Mouse (Mus musculus) right cerebral cortex, postnatal 4 days (tissue): ENCODE data around the gene Ei24.

Source experiments
- DNase-seq: peaks from one replicate; pipeline ENCODE4 v3.0.0-alpha.2; 2022

The Ei24 gene

DNA sequence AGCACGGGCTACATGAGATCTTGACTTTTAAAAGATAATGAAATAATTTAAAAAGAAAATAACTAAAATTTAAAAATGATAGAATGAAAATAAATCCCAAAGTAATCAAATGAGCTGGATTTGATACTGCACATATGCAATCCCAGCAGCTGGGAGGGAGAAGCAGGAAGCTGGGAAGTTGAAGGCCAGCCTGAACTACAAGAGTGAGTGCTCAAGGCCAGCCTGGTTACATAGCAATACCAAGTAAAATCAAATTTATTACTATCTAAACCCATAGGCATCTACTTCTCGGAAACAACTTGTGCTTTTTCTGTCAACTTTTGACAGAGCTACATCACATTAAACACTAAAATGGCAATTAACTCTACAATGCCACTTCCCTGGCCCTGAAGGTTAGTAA, 13.3 kb downstream of the Ei24 start:
- DNase-seq, result no peak

DNA sequence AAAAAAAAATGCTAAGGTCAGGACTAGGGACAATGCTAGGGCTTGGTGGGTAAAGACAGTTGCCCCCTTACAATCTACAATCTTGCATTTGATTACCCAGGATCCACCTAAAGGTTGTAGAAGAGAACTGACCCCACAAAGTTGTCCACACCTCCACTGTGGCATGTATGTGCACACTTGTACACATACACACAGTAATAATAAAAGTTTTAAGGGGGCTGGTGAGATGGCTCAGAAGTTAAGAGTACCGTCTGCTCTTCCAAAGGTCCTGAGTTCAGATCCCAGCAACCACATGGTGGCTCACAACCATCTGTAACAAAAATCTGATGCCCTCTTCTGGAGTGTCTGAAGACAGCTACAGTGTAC, 28.2 kb downstream of the Ei24 start:
- no peak for DNase-seq

DNA sequence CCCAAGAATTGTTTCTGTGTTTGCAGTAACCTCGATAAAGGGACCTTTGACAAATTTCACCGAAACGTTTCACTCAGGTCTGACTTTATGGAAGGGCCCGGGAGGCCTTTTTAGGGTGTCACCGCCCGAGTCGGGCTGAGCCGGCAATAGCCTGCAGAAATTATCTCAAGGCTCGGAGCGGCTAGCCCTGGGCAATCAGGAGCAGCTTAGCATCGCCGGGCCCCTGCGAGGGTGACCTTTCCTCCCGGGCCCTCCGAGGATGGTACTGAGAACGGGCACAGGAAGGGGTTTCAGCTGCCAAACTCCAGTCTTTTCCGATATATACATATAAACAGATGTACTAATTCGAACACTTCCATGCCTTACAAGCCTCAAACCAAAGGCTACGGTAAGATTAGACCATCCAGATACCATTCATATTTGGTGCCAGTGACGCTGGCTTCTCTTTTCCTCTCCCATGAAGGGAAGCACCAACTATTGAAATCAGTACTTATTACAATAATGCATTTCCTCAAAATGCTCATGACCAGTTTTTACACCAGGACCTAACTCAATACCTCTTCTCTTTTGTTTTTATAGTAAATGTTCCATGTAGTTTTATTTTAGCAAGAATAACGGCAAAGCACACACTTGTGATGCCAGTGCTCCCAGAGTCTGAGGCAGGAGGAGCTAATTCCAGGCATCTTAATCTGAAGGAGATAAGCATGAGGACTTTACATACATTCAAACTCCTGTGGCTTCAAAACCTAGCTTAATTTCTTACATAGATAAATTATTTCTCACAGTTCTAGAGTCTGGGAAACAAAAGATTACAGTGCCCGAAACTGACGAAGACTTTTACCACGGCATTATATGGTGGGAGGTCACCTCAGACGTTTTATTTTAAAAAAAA, 28.8 kb downstream of the Ei24 start:
- DNase-seq, result peak; percentile 42

DNA sequence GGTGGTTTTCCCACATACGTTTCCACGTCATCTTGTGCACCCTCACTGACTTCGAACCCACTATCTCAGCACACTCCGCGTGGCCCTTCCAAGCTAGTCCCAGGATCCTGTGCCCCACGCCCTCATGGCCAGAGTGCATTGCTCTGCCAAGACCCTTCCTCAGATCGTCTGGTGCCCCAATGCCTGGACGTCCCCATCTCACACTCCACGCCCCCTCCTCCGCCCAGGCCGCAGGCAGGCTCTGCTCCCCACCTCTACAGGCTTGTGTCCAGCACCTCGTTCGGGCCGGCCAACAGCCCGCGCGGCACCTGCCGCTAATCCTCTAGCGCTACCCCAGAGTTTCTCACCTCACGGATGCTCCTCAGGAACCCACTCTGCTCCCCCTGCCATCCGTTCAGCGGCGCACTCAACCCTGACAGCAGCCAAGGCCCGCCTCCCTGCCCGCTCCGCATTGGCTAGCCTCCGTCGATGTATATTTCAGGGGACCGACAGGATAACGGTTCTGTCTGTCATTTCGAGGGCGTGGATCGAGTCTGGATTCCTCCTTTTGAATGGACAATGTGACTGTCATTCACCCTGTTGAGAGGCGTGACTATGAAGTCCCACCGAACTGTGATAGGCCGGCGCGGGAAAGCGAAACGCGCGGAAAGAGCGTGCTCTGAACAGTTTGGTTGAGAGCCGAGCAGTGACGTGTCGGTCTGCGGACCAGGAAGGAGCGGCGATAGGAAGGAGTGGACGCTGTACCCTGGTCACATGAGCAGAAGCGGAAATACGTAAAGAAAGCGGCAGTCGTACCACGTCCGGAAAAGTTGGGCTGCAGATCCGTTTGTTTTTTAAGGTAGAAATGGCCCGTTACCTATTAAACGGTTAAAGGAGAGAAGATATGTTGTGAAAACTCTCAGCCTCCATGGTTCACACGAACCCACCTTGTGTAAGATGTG, 29.7 kb downstream of the Ei24 start, which contains the start of gene Stt3a:
Stt3a (minus strand) TSS at position 477 of the 941 bp plus-strand sequence.
- DNase-seq, result peak; percentile 99

DNA sequence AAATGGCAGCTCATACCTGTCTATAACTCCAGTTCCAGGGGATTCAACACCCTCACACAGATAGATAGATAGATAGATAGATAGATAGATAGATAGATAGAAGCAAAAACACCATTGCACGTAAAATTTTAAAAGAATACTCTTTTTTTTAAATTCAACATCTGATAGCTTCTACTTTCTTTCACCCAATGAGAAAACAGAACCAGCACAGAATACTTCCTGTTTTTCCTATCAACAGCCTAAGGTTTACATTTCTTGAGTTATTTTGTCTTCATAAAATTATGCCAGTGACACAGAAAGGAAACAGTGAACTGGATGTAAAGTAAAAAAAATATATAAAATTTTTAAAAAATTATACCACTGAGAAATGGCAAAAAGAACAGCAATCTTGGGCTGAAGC, 32.8 kb downstream of the Ei24 start:
- DNase-seq, result no peak
